In the genomic region with DNA sequence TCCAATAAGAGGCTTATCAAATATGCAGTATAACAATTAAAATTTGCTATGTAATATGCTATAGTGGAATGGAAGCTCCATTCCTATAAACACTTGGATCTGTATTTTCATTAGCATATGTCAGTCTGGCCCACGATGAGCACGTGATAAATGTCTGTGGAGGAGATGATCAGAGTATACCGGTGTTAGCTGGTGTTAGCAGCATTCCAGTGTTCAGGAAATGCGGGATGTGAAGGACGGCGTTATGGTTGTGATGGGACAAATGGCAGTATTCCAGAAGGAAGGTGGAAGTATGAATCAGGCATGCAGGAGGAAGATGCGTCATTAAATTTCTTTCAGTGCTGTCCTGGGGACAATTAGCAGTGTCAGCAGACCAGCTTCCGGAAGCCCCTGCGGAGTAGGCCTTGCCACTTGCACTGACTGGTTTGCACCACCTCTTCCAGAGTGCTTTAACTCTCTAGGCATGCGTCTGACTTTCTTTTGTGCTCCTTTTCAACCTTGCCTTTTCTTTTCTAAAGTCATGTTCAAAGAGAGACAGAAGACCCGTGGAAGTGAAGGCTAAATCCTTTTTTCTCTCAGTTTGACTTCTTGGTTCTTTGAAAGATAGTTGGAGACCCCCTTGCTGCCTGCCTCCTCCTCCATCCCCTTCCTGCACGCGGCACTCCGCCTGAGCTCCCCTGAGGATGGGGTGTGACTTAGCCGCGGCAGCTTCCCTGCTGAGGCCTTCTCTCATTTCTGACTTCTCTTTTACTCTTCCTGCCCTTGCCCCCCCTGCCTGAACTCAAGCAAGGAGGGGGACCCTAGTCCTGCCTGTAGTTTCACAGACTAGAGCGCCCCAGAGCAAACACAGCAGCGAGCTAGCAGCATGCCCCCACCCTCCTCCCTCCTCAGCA, we compare ENCODE assay signal across 8 mouse cellular contexts.
DNase-seq lines count a peak whose midpoint lies in the region; ATAC-seq and TF ChIP-seq lines count a peak whose summit lies in the region.

No protein-coding gene starts in this region.

- peak; percentile 41; the same call in 1 of the 2 replicates for ATAC-seq in heart, postnatal 0 days (ENCODE audit: insufficient read depth, low read depth)
- peak; percentile 52; the same call in 1 of the 2 replicates for ATAC-seq in liver, embryonic 15.5 days (ENCODE audit: insufficient read depth)

- no peak overlapping the region for H3K9ac ChIP-seq in heart, postnatal 0 days (replicated peaks; ENCODE audit: low read depth, low read length)
- H3K9ac ChIP-seq in liver, embryonic 15.5 days, result no peak overlapping the region

- no peaks in the 10 kb centered on the region for H3K36me3 ChIP-seq in heart, embryonic 10.5 days
- no peaks in the 10 kb centered on the region for H3K36me3 ChIP-seq in heart, postnatal 0 days (replicated peaks; ENCODE audit: control insufficient read depth, insufficient read depth, low read length)
- no peaks in the 10 kb centered on the region for H3K36me3 ChIP-seq in liver, embryonic 15.5 days (replicated peaks)

- peak overlapping the region; percentile 52 for H3K4me2 ChIP-seq in heart, postnatal 0 days (ENCODE audit: low read depth, low read length)
- peak overlapping the region; percentile 23 for H3K4me2 ChIP-seq in liver, embryonic 15.5 days

- H3K27me3 ChIP-seq in heart, embryonic 10.5 days (ENCODE audit: insufficient read depth, poor library complexity, severe bottlenecking), result no peaks in the 10 kb centered on the region
- H3K27me3 ChIP-seq in heart, postnatal 0 days (ENCODE audit: control insufficient read depth, insufficient read depth, low read length), result no peaks in the 10 kb centered on the region
- no peaks in the 10 kb centered on the region for H3K27me3 ChIP-seq in liver, embryonic 15.5 days

- H3K27ac ChIP-seq in heart, embryonic 10.5 days, result peak overlapping the region; percentile 83
- H3K27ac ChIP-seq in heart, postnatal 0 days (ENCODE audit: low read depth), result no peak overlapping the region
- H3K27ac ChIP-seq in liver, embryonic 15.5 days (replicated peaks), result no peak overlapping the region

- no peak for TF ChIP-seq EP300 in heart, postnatal 0 days (IDR thresholded peaks at IDR 0.05; ENCODE audit: low read depth)

- H3K9me3 ChIP-seq in heart, embryonic 10.5 days, result no peaks in the 10 kb centered on the region
- H3K9me3 ChIP-seq in heart, postnatal 0 days (replicated peaks; ENCODE audit: control insufficient read depth, low read length), result no peaks in the 10 kb centered on the region
- no peaks in the 10 kb centered on the region for H3K9me3 ChIP-seq in liver, embryonic 15.5 days (replicated peaks)

- TF ChIP-seq CTCF in heart, postnatal 0 days (IDR thresholded peaks at IDR 0.05; ENCODE audit: low read depth), result no peak

- intact Hi-C loops in heart, postnatal 25 days (cut with DNase I), result no loop called here

- WGBS in heart, embryonic 10.5 days, result 15% methylated on average over 18 of the region's 18 CpGs
- WGBS in heart, postnatal 0 days, result 16% methylated on average over 18 of the region's 18 CpGs
- 17% methylated on average over 18 of the region's 18 CpGs for WGBS in liver, embryonic 15.5 days (ENCODE audit: insufficient replicate concordance)

- no peak for DNase-seq in heart, embryonic 10.5 days (ENCODE audit: low spot score)
- no peak for DNase-seq in heart, postnatal 25 days (ENCODE audit: low spot score)
- DNase-seq in brain, adult 2 months (ENCODE audit: low read depth, low spot score), result peak; percentile 11
- DNase-seq in heart, postnatal 0 days (ENCODE audit: low spot score), result no peak
- peak; percentile 46 for DNase-seq in retina, postnatal 1 day
- DNase-seq in layer of hippocampus, postnatal 10 days (ENCODE audit: low spot score in 2 of 2), result no peak
- DNase-seq in frontal cortex, postnatal 14 days (ENCODE audit: low spot score in 2 of 2), result no peak

- H3K4me3 ChIP-seq in heart, embryonic 10.5 days, result peak overlapping the region; percentile 35; the same call in 1 of the 2 replicates
- peak overlapping the region; percentile 9 for H3K4me3 ChIP-seq in heart, postnatal 0 days (ENCODE audit: low read depth, low read length)
- no peak overlapping the region for H3K4me3 ChIP-seq in liver, embryonic 15.5 days (replicated peaks)

- peaks cover 7% of the 10 kb centered on the region; the same call in 1 of the 2 replicates for H3K4me1 ChIP-seq in heart, embryonic 10.5 days
- peaks cover 4% of the 10 kb centered on the region; the same call in 1 of the 2 replicates for H3K4me1 ChIP-seq in heart, postnatal 0 days (ENCODE audit: control insufficient read depth, insufficient read depth)
- H3K4me1 ChIP-seq in liver, embryonic 15.5 days (replicated peaks), result peaks cover 8% of the 10 kb centered on the region; the same call in 1 of the 2 replicates

Comparison
In these comparisons a context has a peak if more than half of its experiments do, and no peak if none do; other contexts are left out.
1. DNase-seq: peak in brain, adult 2 months (single experiment) and retina, postnatal 1 day (single experiment); none in heart, embryonic 10.5 days (single experiment), heart, postnatal 25 days (single experiment), heart, postnatal 0 days (single experiment), layer of hippocampus, postnatal 10 days (0 of 2) and frontal cortex, postnatal 14 days (0 of 2).